Mouse (Mus musculus): Measurements from ENCODE around the gene Trak1.

DNA sequence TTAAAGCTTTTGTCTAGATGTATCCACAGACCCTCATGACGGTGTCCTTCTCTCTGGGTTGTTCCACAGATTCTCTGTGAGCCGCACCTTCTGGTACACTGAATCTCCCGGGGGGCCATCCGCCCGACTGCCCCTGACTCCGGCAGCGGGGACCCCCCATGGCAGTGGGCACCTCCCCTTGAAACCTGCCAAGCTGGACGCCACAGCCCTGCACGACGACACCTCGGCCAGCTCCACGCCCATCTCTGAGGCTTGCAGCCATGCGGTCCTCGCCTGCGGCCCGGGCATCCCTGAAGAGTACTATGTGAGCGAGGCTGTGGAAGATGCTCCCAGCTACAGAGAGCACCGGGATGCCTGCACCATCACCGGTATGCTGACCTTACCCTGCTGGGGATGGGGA is 66.6 kb downstream of the Trak1 start:
- no peak for TF ChIP-seq CTCF (IDR thresholded peaks at IDR 0.05; ENCODE audit: low read depth)
- TF ChIP-seq EP300 (IDR thresholded peaks at IDR 0.05; ENCODE audit: low read depth): no peak

Data from liver, postnatal 0 days (tissue).